Mouse (Mus musculus) C2C12 (cell line): ENCODE results near the gene Sympk.

ENCODE experiments used
- CEBPB ChIP-seq: IDR thresholded peaks from one replicate; pipeline ENCODE4 v1.6.1; 2011; ENCODE audit warnings: low read depth, mild to moderate bottlenecking, control low read depth, moderate library complexity
- CTCF ChIP-seq: IDR thresholded peaks from one replicate; pipeline ENCODE4 v1.5.1; 2011; ENCODE audit not compliant: control insufficient read depth, insufficient read depth, insufficient read length
- FOSL1 ChIP-seq: IDR thresholded peaks from one replicate; pipeline ENCODE4 v1.8.0; 2011; ENCODE audit warnings: mild to moderate bottlenecking, low read length; ENCODE audit not compliant: poor library complexity, insufficient read depth, severe bottlenecking
- MAX ChIP-seq: IDR thresholded peaks from one replicate; pipeline ENCODE4 v1.6.1; 2011; ENCODE audit warnings: mild to moderate bottlenecking, control low read depth
- MYOD1 ChIP-seq: IDR thresholded peaks from one replicate; pipeline ENCODE4 v1.6.1; 2011; ENCODE audit warnings: low read depth; ENCODE audit not compliant: control insufficient read depth, insufficient read length
- MYOG ChIP-seq: IDR thresholded peaks from one replicate; pipeline ENCODE4 v1.6.1; 2011; ENCODE audit not compliant: control insufficient read depth, insufficient read length; ENCODE audit errors: extremely low read depth
- USF1 ChIP-seq: IDR thresholded peaks from one replicate; pipeline ENCODE4 v1.6.1; 2011; ENCODE audit warnings: low read depth, mild to moderate bottlenecking, control low read depth, moderate library complexity

- no peak for TF ChIP-seq CTCF
- TF ChIP-seq MYOG = no peak
- TF ChIP-seq MAX = no peak
- TF ChIP-seq USF1 = no peak
- no peak for TF ChIP-seq CEBPB
- no peak for TF ChIP-seq FOSL1
- TF ChIP-seq MYOD1 = no peak
These were observed 18.6 kb upstream of the Sympk start for GRCm38 (mm10) chr7:19005417-19006121.
